Mouse (Mus musculus) heart, embryonic 14.5 days (tissue): ENCODE results near the gene Mydgf. TPM values are rescaled to one million over a fixed set of nuclear protein-coding genes. Genes with fewer than 3 reads are reported as not detected.
A peak's percentile ranks its signal among the peaks of the same experiment; 100 is the strongest.

Experiments used
- ATAC-seq: fragments of 200-750 bp; cut with Nextera tagmentation; 2 replicates; pipeline ENCODE4 v1.8.0; 2017; ENCODE audit warnings: low read depth, moderate TSS enrichment; ENCODE audit not compliant: insufficient number of reproducible peaks, insufficient read depth, low FRiP score
- H3K27ac ChIP-seq, 2 experiments: fragments of 200-500 bp in 1 of 2; fragments of 300-500 bp in 1 of 2; sonication (generic) in 1 of 2; replicated peaks in 1 of 2; 2 replicates each; pipeline ENCODE4 v1.5.1; 2012 to 2014; ENCODE audit warnings: low read depth in 2 of 2, low read length in 2 of 2, control low read depth in 1 of 2, mild to moderate bottlenecking in 1 of 2, mixed read lengths in 1 of 2; ENCODE audit not compliant: control insufficient read depth in 1 of 2, insufficient read depth in 1 of 2
- H3K27me3 ChIP-seq: fragments of 300-500 bp; sonication (generic); 2 replicates; pipeline ENCODE4 v1.6.1; 2014; ENCODE audit warnings: mild to moderate bottlenecking, low read length, control low read depth; ENCODE audit not compliant: control insufficient read depth, insufficient read depth
- H3K36me3 ChIP-seq: fragments of 300-500 bp; sonication (generic); 2 replicates; pipeline ENCODE4 v1.6.1; 2014; ENCODE audit warnings: mild to moderate bottlenecking, control low read depth, low read length, mixed read lengths; ENCODE audit not compliant: control insufficient read depth, insufficient read depth
- H3K4me1 ChIP-seq, 2 experiments: fragments of 200-500 bp in 1 of 2; fragments of 300-500 bp in 1 of 2; sonication (generic) in 1 of 2; 2 replicates each; pipeline ENCODE4 v1.6.1; 2012 to 2014; ENCODE audit warnings: low read length in 2 of 2, control low read depth in 1 of 2, mixed read lengths in 1 of 2; ENCODE audit not compliant: control insufficient read depth in 2 of 2, insufficient read depth in 2 of 2
- H3K4me2 ChIP-seq: fragments of 300-500 bp; sonication (generic); 2 replicates; pipeline ENCODE4 v1.6.1; 2014; ENCODE audit warnings: mild to moderate bottlenecking, low read length
- H3K4me3 ChIP-seq, 2 experiments: fragments of 200-500 bp in 1 of 2; fragments of 300-500 bp in 1 of 2; sonication (generic) in 1 of 2; 2 replicates each; pipeline ENCODE4 v1.5.1; 2012 to 2014; ENCODE audit warnings: low read length in 2 of 2, mild to moderate bottlenecking in 2 of 2, control low read depth in 1 of 2, low read depth in 1 of 2, moderate library complexity in 1 of 2; ENCODE audit not compliant: control insufficient read depth in 1 of 2, insufficient read depth in 1 of 2
- H3K9ac ChIP-seq: fragments of 300-500 bp; sonication (generic); 2 replicates; pipeline ENCODE4 v1.6.1; 2014; ENCODE audit warnings: mild to moderate bottlenecking, low read length
- H3K9me3 ChIP-seq: fragments of 300-500 bp; sonication (generic); 2 replicates; pipeline ENCODE4 v1.6.1; 2016; ENCODE audit warnings: low read length, control low read depth; ENCODE audit not compliant: control insufficient read depth
- WGBS: fragments of 180-500 bp; shearing (Covaris S2); extraction: QIAGEN DNeasy Blood & Tissue Kit; methylation state at CpG from one replicate; pipeline ENCODE4 v1.1.7; 2014; 5-methylcytosine and 5-hydroxymethylcytosine counted together
- polyA plus RNA-seq: library from polyadenylated mRNA; unstranded; fragments of >200 nt; fragmentation: Nextera tagmentation; extraction: Ambion mirVana; gene quantifications from 2 replicates; pipeline ENCODE4 v1.2.1, GENCODE M21; 2014

Gene Mydgf
- polyA plus RNA-seq, 1 experiment from 2014 or later = 81.1 TPM

GRCm38 (mm10) chr17:56159729-56160128 is 24.0 kb downstream of the Mydgf start:
- H3K9me3 ChIP-seq = no peaks in the 10 kb centered on the region
- no peak overlapping the region for H3K4me2 ChIP-seq
- no peak overlapping the region for H3K9ac ChIP-seq
- H3K36me3 ChIP-seq = no peaks in the 10 kb centered on the region
- H3K27ac ChIP-seq = no peak overlapping the region
- peaks cover 42% of the 10 kb centered on the region for H3K27me3 ChIP-seq
- no peak for ATAC-seq
- H3K4me1 ChIP-seq = peaks cover 11 to 13% of the 10 kb centered on the region in 2 experiments
- WGBS = 3% methylated on average over 9 of the region's 9 CpGs
- no peak overlapping the region for H3K4me3 ChIP-seq

- Histone ChIP-seq H3K36me3 (no peaks in the 10 kb centered on the region), H3K27ac (no peak overlapping the region), H3K4me1 (peaks cover 0 to 4% of the 10 kb centered on the region in 2 experiments; a peak in 1 of 4 replicates), H3K4me2 (no peak overlapping the region), H3K9ac (no peak overlapping the region), H3K4me3 (no peak overlapping the region), H3K27me3 (peaks cover 93% of the 10 kb centered on the region), H3K9me3 (no peaks in the 10 kb centered on the region)
- 25% methylated on average over 9 of the region's 9 CpGs for WGBS
- no peak for ATAC-seq
Observed at GRCm38 (mm10) chr17:56153643-56154042, 30.1 kb downstream of the Mydgf start.

- H3K36me3 ChIP-seq = no peaks in the 10 kb centered on the region
- H3K4me2 ChIP-seq = no peak overlapping the region
- no peak overlapping the region for H3K4me3 ChIP-seq
- 51% methylated on average over 2 of the region's 2 CpGs for whole genome bisulfite sequencing
- H3K4me1 ChIP-seq = peaks cover 0 to 4% of the 10 kb centered on the region in 2 experiments; a peak in 1 of 4 replicates
- H3K27me3 ChIP-seq = peaks cover 95% of the 10 kb centered on the region
- ATAC-seq = no peak
- H3K9me3 ChIP-seq = no peaks in the 10 kb centered on the region
- no peak overlapping the region for H3K27ac ChIP-seq
- no peak overlapping the region for H3K9ac ChIP-seq
Observed at GRCm38 (mm10) chr17:56149897-56150296, 33.8 kb downstream of the Mydgf start.

- Histone ChIP-seq H3K36me3 (no peaks in the 10 kb centered on the region), H3K4me3 (peak overlapping the region in 1 of 2 experiments; percentile 3; a peak in 1 of 4 replicates), H3K4me2 (0 out of 2 replicates have a peak overlapping the region, but pooled peaks have one; percentile 18), H3K27ac (no peak overlapping the region), H3K9ac (no peak overlapping the region; the same call in 1 of the 2 replicates), H3K4me1 (peaks cover 0 to 4% of the 10 kb centered on the region in 2 experiments; a peak in 1 of 4 replicates), H3K9me3 (no peaks in the 10 kb centered on the region), H3K27me3 (peaks cover 97% of the 10 kb centered on the region)
- no peak for ATAC-seq
- 3% methylated on average over 30 of the region's 30 CpGs for WGBS
Observed at GRCm38 (mm10) chr17:56148790-56149618, 34.7 kb downstream of the Mydgf start.

- no peaks in the 10 kb centered on the region for H3K9me3 ChIP-seq
- H3K9ac ChIP-seq = no peak overlapping the region
- H3K36me3 ChIP-seq = no peaks in the 10 kb centered on the region
- no peak overlapping the region for H3K4me3 ChIP-seq
- no peak for ATAC-seq
- peaks cover 98% of the 10 kb centered on the region for H3K27me3 ChIP-seq
- H3K4me2 ChIP-seq = no peak overlapping the region
- peaks cover 0 to 4% of the 10 kb centered on the region in 2 experiments; a peak in 1 of 4 replicates for H3K4me1 ChIP-seq
- no peak overlapping the region for H3K27ac ChIP-seq
- 14% methylated on average over 9 of the region's 9 CpGs for WGBS
Observed at GRCm38 (mm10) chr17:56148280-56148679, 35.4 kb downstream of the Mydgf start.

GRCm38 (mm10) chr17:56147420-56147819 is 36.3 kb downstream of the Mydgf start:
- no peak overlapping the region for H3K4me2 ChIP-seq
- no peak overlapping the region for H3K4me3 ChIP-seq
- WGBS = 58% methylated on average over 12 of the region's 12 CpGs
- no peak overlapping the region for H3K27ac ChIP-seq
- no peaks in the 10 kb centered on the region for H3K36me3 ChIP-seq
- no peaks in the 10 kb centered on the region for H3K9me3 ChIP-seq
- peaks cover 0 to 4% of the 10 kb centered on the region in 2 experiments; a peak in 1 of 4 replicates for H3K4me1 ChIP-seq
- H3K9ac ChIP-seq = no peak overlapping the region
- H3K27me3 ChIP-seq = peaks cover 98% of the 10 kb centered on the region
- ATAC-seq = no peak

GRCm38 (mm10) chr17:56146131-56146530 is 37.6 kb downstream of the Mydgf start:
- Histone ChIP-seq H3K36me3 (no peaks in the 10 kb centered on the region), H3K4me1 (peaks cover 3 to 13% of the 10 kb centered on the region in 2 experiments; a peak in 3 of 4 replicates), H3K27me3 (peaks cover 100% of the 10 kb centered on the region), H3K4me3 (no peak overlapping the region), H3K4me2 (no peak overlapping the region), H3K9me3 (no peaks in the 10 kb centered on the region), H3K9ac (no peak overlapping the region), H3K27ac (no peak overlapping the region)
- ATAC-seq = no peak
- 13% methylated on average over 9 of the region's 9 CpGs for WGBS
